Mouse (Mus musculus) kidney, embryonic 16.5 days (tissue): ENCODE measurements around the gene Drc3. TPM values are rescaled to one million over a fixed set of nuclear protein-coding genes. Genes with fewer than 3 reads are reported as not detected.
A peak's percentile ranks its signal among the peaks of the same experiment; 100 is the strongest.

Experiments
- ATAC-seq: fragments of 200-750 bp; cut with Nextera tagmentation; 2 replicates; pipeline ENCODE4 v1.8.0; 2017; ENCODE audit warnings: moderate TSS enrichment; ENCODE audit not compliant: low FRiP score, low TSS enrichment
- H3K27ac ChIP-seq: fragments of 300-500 bp; sonication (generic); 2 replicates; pipeline ENCODE4 v1.5.1; 2014; ENCODE audit warnings: low read length
- H3K27me3 ChIP-seq: fragments of 300-500 bp; sonication (generic); 2 replicates; pipeline ENCODE4 v1.6.1; 2014; ENCODE audit warnings: low read length, control low read depth, mixed read lengths; ENCODE audit not compliant: insufficient read depth
- H3K36me3 ChIP-seq: fragments of 300-500 bp; sonication (generic); 2 replicates; pipeline ENCODE4 v1.6.1; 2014; ENCODE audit warnings: low read length, control low read depth, mixed read lengths; ENCODE audit not compliant: insufficient read depth
- H3K4me1 ChIP-seq: fragments of 300-500 bp; sonication (generic); 2 replicates; pipeline ENCODE4 v1.6.1; 2014; ENCODE audit warnings: low read length, control low read depth, mixed read lengths; ENCODE audit not compliant: insufficient read depth
- H3K4me2 ChIP-seq: fragments of 300-500 bp; sonication (generic); replicated peaks from 2 replicates; pipeline ENCODE4 v1.6.1; 2014; ENCODE audit warnings: low read depth, low read length
- H3K4me3 ChIP-seq: fragments of 300-500 bp; sonication (generic); 2 replicates; pipeline ENCODE4 v1.5.1; 2014; ENCODE audit warnings: mild to moderate bottlenecking, low read length
- H3K9ac ChIP-seq: fragments of 300-500 bp; sonication (generic); replicated peaks from 2 replicates; pipeline ENCODE4 v1.6.1; 2014; ENCODE audit warnings: low read length
- H3K9me3 ChIP-seq: fragments of 300-500 bp; sonication (generic); 2 replicates; pipeline ENCODE4 v1.6.1; 2016; ENCODE audit warnings: low read length, control low read depth
- WGBS: fragments of 180-500 bp; shearing (Covaris S2); extraction: QIAGEN DNeasy Blood & Tissue Kit; methylation state at CpG from one replicate; pipeline ENCODE4 v1.1.7; 2014; 5-methylcytosine and 5-hydroxymethylcytosine counted together
- polyA plus RNA-seq: library from polyadenylated mRNA; unstranded; fragments of >200 nt; fragmentation: Nextera tagmentation; extraction: Ambion mirVana; gene quantifications from 2 replicates; pipeline ENCODE4 v1.2.1, GENCODE M21; 2015

Drc3 gene
- polyA plus RNA-seq, 1 experiment from 2014 or later = 2.8 TPM

GRCm38 (mm10) chr11:60374481-60374880 lies 21.4 kb downstream of the Drc3 start:
- H3K27me3 ChIP-seq = no peaks in the 10 kb centered on the region
- no peak for ATAC-seq
- H3K9ac ChIP-seq = no peak overlapping the region
- H3K27ac ChIP-seq = no peak overlapping the region
- H3K9me3 ChIP-seq = no peaks in the 10 kb centered on the region
- no peaks in the 10 kb centered on the region for H3K36me3 ChIP-seq
- no peak overlapping the region for H3K4me3 ChIP-seq
- H3K4me1 ChIP-seq = no peaks in the 10 kb centered on the region
- no peak overlapping the region for H3K4me2 ChIP-seq
- 87% methylated on average over 6 of the region's 6 CpGs for WGBS

GRCm38 (mm10) chr11:60383518-60383917 lies 30.4 kb downstream of the Drc3 start:
- Histone ChIP-seq H3K27ac (no peak overlapping the region), H3K27me3 (no peaks in the 10 kb centered on the region), H3K9me3 (no peaks in the 10 kb centered on the region), H3K9ac (no peak overlapping the region), H3K4me3 (no peak overlapping the region), H3K36me3 (no peaks in the 10 kb centered on the region), H3K4me2 (no peak overlapping the region), H3K4me1 (no peaks in the 10 kb centered on the region)
- ATAC-seq = no peak
- WGBS = 89% methylated on average over 6 of the region's 6 CpGs

GRCm38 (mm10) chr11:60384762-60385421 lies 31.8 kb downstream of the Drc3 start:
- H3K27ac ChIP-seq = no peak overlapping the region
- H3K9ac ChIP-seq = no peak overlapping the region
- no peaks in the 10 kb centered on the region for H3K9me3 ChIP-seq
- peak overlapping the region; percentile 19; the same call in 1 of the 2 replicates for H3K4me2 ChIP-seq
- no peak for ATAC-seq
- H3K4me3 ChIP-seq = no peak overlapping the region
- no peaks in the 10 kb centered on the region for H3K4me1 ChIP-seq
- no peaks in the 10 kb centered on the region for H3K36me3 ChIP-seq
- no peaks in the 10 kb centered on the region for H3K27me3 ChIP-seq
- 8% methylated on average over 16 of the region's 16 CpGs for WGBS

GRCm38 (mm10) chr11:60385946-60386345 lies 32.8 kb downstream of the Drc3 start:
- ATAC-seq = no peak
- Histone ChIP-seq H3K9ac (no peak overlapping the region), H3K4me3 (no peak overlapping the region), H3K9me3 (no peaks in the 10 kb centered on the region), H3K27me3 (no peaks in the 10 kb centered on the region), H3K36me3 (no peaks in the 10 kb centered on the region), H3K4me1 (no peaks in the 10 kb centered on the region), H3K4me2 (no peak overlapping the region), H3K27ac (no peak overlapping the region)
- WGBS = 85% methylated on average over 5 of the region's 5 CpGs

GRCm38 (mm10) chr11:60387944-60388343 lies 34.8 kb downstream of the Drc3 start:
- WGBS = 88% methylated on average over 2 of the region's 2 CpGs
- Histone ChIP-seq H3K4me2 (no peak overlapping the region), H3K27me3 (no peaks in the 10 kb centered on the region), H3K9me3 (no peaks in the 10 kb centered on the region), H3K9ac (no peak overlapping the region), H3K4me1 (no peaks in the 10 kb centered on the region), H3K4me3 (no peak overlapping the region), H3K36me3 (no peaks in the 10 kb centered on the region), H3K27ac (no peak overlapping the region)
- no peak for ATAC-seq

- Histone ChIP-seq H3K4me1 (no peaks in the 10 kb centered on the region), H3K27ac (no peak overlapping the region), H3K4me2 (no peak overlapping the region), H3K36me3 (no peaks in the 10 kb centered on the region; the same call in 1 of the 2 replicates), H3K4me3 (no peak overlapping the region), H3K9me3 (no peaks in the 10 kb centered on the region), H3K9ac (no peak overlapping the region), H3K27me3 (no peaks in the 10 kb centered on the region)
- 86% methylated on average over 6 of the region's 6 CpGs for WGBS
- ATAC-seq = no peak
These were observed 38.2 kb downstream of the Drc3 start for GRCm38 (mm10) chr11:60391346-60391745.

- no peaks in the 10 kb centered on the region for H3K9me3 ChIP-seq
- H3K9ac ChIP-seq = no peak overlapping the region
- H3K27ac ChIP-seq = no peak overlapping the region
- no peak overlapping the region for H3K4me2 ChIP-seq
- H3K27me3 ChIP-seq = no peaks in the 10 kb centered on the region
- H3K36me3 ChIP-seq = peaks cover 11% of the 10 kb centered on the region
- no peaks in the 10 kb centered on the region for H3K4me1 ChIP-seq
- no peak for ATAC-seq
- H3K4me3 ChIP-seq = no peak overlapping the region
- WGBS = 63% methylated on average over 6 of the region's 6 CpGs
These were observed 43.4 kb downstream of the Drc3 start for GRCm38 (mm10) chr11:60396546-60396945.

GRCm38 (mm10) chr11:60397172-60397571 lies 44.0 kb downstream of the Drc3 start:
- Histone ChIP-seq H3K9ac (no peak overlapping the region), H3K27ac (no peak overlapping the region), H3K27me3 (no peaks in the 10 kb centered on the region), H3K4me1 (no peaks in the 10 kb centered on the region), H3K9me3 (no peaks in the 10 kb centered on the region), H3K36me3 (peaks cover 17% of the 10 kb centered on the region), H3K4me2 (no peak overlapping the region), H3K4me3 (no peak overlapping the region)
- WGBS = 83% methylated on average over 2 of the region's 2 CpGs
- ATAC-seq = no peak

- Histone ChIP-seq H3K36me3 (peaks cover 52% of the 10 kb centered on the region), H3K4me2 (no peak overlapping the region), H3K27ac (no peak overlapping the region), H3K4me1 (no peaks in the 10 kb centered on the region), H3K27me3 (no peaks in the 10 kb centered on the region), H3K9me3 (no peaks in the 10 kb centered on the region), H3K9ac (no peak overlapping the region), H3K4me3 (no peak overlapping the region)
- WGBS = 96% methylated on average over 1 of the region's 1 CpGs
- ATAC-seq = no peak
These were observed 53.5 kb downstream of the Drc3 start for GRCm38 (mm10) chr11:60406606-60407005.

GRCm38 (mm10) chr11:60412173-60412572 lies 59.0 kb downstream of the Drc3 start:
- ATAC-seq = no peak
- WGBS = 7% methylated on average over 3 of the region's 3 CpGs
- peaks cover 11% of the 10 kb centered on the region for H3K4me1 ChIP-seq
- H3K27ac ChIP-seq = no peak overlapping the region
- no peak overlapping the region for H3K4me3 ChIP-seq
- H3K27me3 ChIP-seq = no peaks in the 10 kb centered on the region
- peaks cover 13% of the 10 kb centered on the region for H3K36me3 ChIP-seq
- no peaks in the 10 kb centered on the region for H3K9me3 ChIP-seq
- H3K9ac ChIP-seq = no peak overlapping the region
- H3K4me2 ChIP-seq = no peak overlapping the region
